Mouse (Mus musculus): ENCODE results near the gene Gm11596. TPM values are rescaled to one million over a fixed set of nuclear protein-coding genes. Genes with fewer than 3 reads are reported as not detected.

Gene Gm11596
- total RNA-seq (2023), result not detected

DNA sequence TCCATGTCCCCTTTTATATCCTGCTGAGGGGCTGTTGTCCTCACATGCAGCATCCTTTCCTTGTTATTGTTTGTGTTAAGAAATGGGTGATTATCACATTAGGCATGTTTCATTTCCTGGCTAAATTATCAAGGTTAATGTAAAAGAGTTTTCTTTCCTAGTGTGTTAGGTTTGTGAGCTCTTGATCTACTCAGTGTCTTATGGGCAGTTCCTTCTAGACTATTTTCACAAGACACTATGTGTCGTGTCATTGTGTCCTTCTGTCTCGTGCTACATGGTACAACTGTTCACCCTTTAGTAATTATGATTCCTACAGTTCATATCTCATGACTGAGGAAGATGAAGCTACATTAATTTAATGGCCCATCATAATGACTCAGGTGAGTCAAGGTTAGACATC, at the start of gene Gm11596:
TSS of gene Gm11596 (minus strand) at position 101 of the 400 bp plus-strand sequence.

DNA sequence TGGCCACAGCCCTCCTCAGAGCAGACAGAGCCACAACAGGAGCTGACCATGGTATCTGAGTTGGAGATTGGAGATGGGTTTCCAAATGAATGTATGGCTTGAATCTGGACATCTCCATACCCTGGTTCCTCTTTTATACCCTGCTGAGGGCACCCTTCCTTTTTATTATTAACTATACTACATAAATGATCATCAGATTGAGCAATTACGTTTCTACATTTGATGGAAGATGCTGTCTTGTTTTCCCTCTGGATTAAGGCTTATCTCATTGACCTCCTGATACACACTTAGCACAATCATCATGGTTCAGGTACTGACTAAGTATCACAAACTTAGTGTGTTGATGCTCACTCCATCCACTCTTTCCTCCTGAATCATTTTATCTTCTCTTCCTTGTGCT, 44.7 kb upstream of the Gm11596 start, which contains the start of gene 2300003K06Rik:
TSS of gene 2300003K06Rik (minus strand) at position 101 of the 400 bp plus-strand sequence.

DNA sequence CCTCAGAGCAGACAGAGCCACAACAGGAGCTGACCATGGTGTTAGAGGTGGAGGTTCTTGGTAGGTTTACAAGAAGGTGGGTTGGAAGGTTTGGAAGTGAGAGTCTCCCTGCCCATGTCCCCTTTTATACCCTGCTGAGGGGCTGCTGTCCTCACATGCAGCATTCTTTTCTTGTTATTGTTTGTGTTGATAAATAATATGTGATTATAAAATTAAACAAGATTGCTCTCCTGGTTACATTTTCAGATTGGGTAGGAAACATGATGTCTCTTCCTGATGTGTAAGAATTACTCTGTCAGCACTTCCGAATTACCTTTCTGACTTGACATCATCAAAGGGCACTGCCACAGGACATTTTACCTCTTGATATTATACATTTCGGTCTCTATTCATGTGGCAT, 22.3 kb upstream of the Gm11596 start, which contains the start of gene Gm11564:
TSS of gene Gm11564 (minus strand) at position 101 of the 400 bp plus-strand sequence.

DNA sequence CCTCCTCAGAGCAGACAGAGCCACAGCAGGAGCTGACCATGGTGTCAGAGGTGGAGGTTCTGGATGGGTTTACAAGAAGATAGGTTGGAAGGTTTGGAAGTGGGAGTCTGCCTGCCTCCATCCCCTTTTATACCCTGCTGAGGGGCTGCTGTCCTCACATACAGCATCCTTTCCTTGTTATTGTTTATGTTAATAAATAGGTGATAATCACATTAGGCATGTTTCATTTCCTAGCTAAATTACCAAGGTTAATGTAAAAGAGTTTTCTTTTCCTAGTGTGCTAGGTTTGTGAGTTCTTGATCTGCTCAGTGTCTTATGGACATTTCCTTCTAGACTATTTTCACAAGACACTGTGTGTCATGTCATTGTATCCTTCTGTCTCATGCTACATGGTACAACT, 16.5 kb upstream of the Gm11596 start, which contains the start of gene Krtap4-13:
TSS of gene Krtap4-13 (minus strand) at position 101 of the 400 bp plus-strand sequence.

DNA sequence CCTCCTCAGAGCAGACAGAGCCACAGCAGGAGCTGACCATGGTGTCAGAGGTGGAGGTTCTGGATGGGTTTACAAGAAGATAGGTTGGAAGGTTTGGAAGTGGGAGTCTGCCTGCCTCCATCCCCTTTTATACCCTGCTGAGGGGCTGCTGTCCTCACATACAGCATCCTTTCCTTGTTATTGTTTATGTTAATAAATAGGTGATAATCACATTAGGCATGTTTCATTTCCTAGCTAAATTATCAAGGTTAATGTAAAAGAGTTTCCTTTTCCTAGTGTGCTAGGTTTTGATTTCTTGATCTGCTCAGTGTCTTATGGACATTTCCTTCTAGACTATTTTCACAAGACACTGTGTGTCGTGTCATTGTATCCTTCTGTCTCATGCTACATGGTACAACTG, 11.1 kb upstream of the Gm11596 start, which contains the start of gene Gm11554:
TSS of gene Gm11554 (minus strand) at position 101 of the 400 bp plus-strand sequence.

DNA sequence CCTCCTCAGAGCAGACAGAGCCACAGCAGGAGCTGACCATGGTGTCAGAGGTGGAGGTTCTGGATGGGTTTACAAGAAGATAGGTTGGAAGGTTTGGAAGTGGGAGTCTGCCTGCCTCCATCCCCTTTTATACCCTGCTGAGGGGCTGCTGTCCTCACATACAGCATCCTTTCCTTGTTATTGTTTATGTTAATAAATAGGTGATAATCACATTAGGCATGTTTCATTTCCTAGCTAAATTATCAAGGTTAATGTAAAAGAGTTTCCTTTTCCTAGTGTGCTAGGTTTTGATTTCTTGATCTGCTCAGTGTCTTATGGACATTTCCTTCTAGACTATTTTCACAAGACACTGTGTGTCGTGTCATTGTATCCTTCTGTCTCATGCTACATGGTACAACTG, 5.6 kb upstream of the Gm11596 start, which contains the start of gene Gm11569:
TSS of gene Gm11569 (minus strand) at position 101 of the 400 bp plus-strand sequence.

DNA sequence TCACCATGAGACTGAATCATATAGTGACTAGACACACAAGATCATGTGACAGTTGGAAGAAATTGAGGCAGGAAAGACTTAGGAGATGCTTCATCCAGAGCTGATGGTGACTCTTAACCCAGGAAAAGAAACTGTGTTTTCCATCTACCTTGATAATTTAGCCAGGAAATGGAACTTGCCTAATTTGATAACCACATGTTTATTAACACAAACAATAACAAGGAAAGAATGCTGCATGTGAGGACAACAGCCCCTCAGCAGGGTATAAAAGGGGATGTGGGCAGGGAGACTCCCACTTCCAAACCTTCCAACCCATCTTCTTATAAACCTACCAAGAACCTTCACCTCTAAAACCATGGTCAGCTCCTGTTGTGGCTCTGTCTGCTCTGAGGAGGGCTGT, 8.4 kb downstream of the Gm11596 start, which contains the start of gene Krtap4-9:
TSS of gene Krtap4-9 (plus strand) at position 301 of the 400 bp plus-strand sequence.

DNA sequence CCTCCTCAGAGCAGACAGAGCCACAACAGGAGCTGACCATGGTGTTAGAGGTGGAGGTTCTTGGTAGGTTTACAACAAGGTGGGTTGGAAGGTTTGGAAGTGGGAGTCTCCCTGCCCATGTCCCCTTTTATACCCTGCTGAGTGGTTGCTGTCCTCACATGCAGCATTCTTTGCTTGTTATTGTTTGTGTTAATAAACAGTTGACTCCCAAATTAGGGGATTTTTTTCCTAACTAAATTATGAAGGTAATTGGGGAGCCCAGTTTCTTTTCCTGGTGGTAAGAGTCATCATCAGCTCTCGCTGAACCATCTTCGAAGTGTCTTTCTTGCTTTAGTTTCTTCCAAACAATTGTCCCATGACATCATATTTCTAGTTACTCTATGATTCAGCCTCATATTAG, 12.7 kb downstream of the Gm11596 start, which contains the start of gene Krtap4-8:
TSS of gene Krtap4-8 (minus strand) at position 101 of the 400 bp plus-strand sequence.

DNA sequence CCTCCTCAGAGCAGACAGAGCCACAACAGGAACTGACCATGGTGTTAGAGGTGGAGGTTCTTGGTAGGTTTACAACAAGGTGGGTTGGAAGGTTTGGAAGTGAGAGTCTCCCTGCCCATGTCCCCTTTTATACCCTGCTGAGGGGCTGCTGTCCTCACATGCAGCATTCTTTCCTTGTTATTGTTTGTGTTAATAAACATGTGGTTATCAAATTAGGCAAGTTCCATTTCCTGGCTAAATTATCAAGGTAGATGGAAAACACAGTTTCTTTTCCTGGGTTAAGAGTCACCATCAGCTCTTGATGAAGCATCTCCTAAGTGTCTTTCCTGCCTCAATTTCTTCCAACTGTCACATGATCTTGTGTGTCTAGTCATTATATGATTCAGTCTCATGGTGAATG, 20.5 kb downstream of the Gm11596 start, which contains the start of gene Gm11595:
TSS of gene Gm11595 (minus strand) at position 101 of the 400 bp plus-strand sequence.

Other genes with a start within 250 kb of the Gm11596 start
- not detected for gene Krtap3-3, start 242.6 kb downstream of the Gm11596 start, total RNA-seq (2023)
- gene Krtap3-2, start 236.6 kb downstream of the Gm11596 start, total RNA-seq (2023), result not detected
- not detected for gene Gm11939, start 234.0 kb downstream of the Gm11596 start, total RNA-seq (2023)
- gene Krtap3-1, start 226.8 kb downstream of the Gm11596 start, total RNA-seq (2023), result not detected
- not detected for gene Krtap1-5, start 212.5 kb downstream of the Gm11596 start, total RNA-seq (2023)
- not detected for gene Krtap1-4, start 209.8 kb downstream of the Gm11596 start, total RNA-seq (2023)
- gene Krtap1-3, start 202.1 kb downstream of the Gm11596 start, total RNA-seq (2023), result not detected
- gene Krtap9-3, start 195.4 kb downstream of the Gm11596 start, total RNA-seq (2023), result not detected
- not detected for gene Gm11938, start 190.2 kb downstream of the Gm11596 start, total RNA-seq (2023)
- not detected for gene Gm11937, start 183.3 kb downstream of the Gm11596 start, total RNA-seq (2023)
- gene Krtap2-4, start 178.6 kb downstream of the Gm11596 start, total RNA-seq (2023), result not detected
- not detected for gene Gm11562, start 173.0 kb downstream of the Gm11596 start, total RNA-seq (2023)
- not detected for gene Krtap4-1, start 165.2 kb downstream of the Gm11596 start, total RNA-seq (2023)
- gene Krtap4-2, start 158.4 kb downstream of the Gm11596 start, total RNA-seq (2023), result not detected
- gene Krtap4-7, start 149.4 kb downstream of the Gm11596 start, total RNA-seq (2023), result not detected
- gene Gm11555, start 143.2 kb downstream of the Gm11596 start, total RNA-seq (2023), result not detected
- not detected for gene Gm11563, start 134.5 kb downstream of the Gm11596 start, total RNA-seq (2023)
- not detected for gene Krtap4-6, start 127.5 kb downstream of the Gm11596 start, total RNA-seq (2023)
- not detected for gene Gm14190, start 102.7 kb downstream of the Gm11596 start, total RNA-seq (2023)
- not detected for gene Gm14180, start 59.2 kb downstream of the Gm11596 start, total RNA-seq (2023)
- gene Gm11595, start 20.6 kb downstream of the Gm11596 start, total RNA-seq (2023), result not detected
- not detected for gene Krtap4-8, start 12.8 kb downstream of the Gm11596 start, total RNA-seq (2023)
- not detected for gene Krtap4-9, start 8.3 kb downstream of the Gm11596 start, total RNA-seq (2023)
- gene Gm11569, start 5.5 kb upstream of the Gm11596 start, total RNA-seq (2023), result not detected
- not detected for gene Gm11554, start 11.0 kb upstream of the Gm11596 start, total RNA-seq (2023)
- not detected for gene Krtap4-13, start 16.4 kb upstream of the Gm11596 start, total RNA-seq (2023)
- gene Gm11564, start 22.2 kb upstream of the Gm11596 start, total RNA-seq (2023), result not detected
- gene 2300003K06Rik, start 44.6 kb upstream of the Gm11596 start, total RNA-seq (2023), result not detected
- not detected for gene Krtap4-16, start 58.1 kb upstream of the Gm11596 start, total RNA-seq (2023)
- not detected for gene Gm11568, start 64.5 kb upstream of the Gm11596 start, total RNA-seq (2023)
- not detected for gene Gm11559, start 71.0 kb upstream of the Gm11596 start, total RNA-seq (2023)
- not detected for gene Krtap9-1, start 79.9 kb upstream of the Gm11596 start, total RNA-seq (2023)
- not detected for gene Gm11567, start 85.7 kb upstream of the Gm11596 start, total RNA-seq (2023)
- gene Krtap31-1, start 114.5 kb upstream of the Gm11596 start, total RNA-seq (2023), result not detected
- not detected for gene Gm11565, start 121.3 kb upstream of the Gm11596 start, total RNA-seq (2023)
- not detected for gene Krtap31-2, start 142.8 kb upstream of the Gm11596 start, total RNA-seq (2023)
- not detected for gene Krtap9-5, start 155.0 kb upstream of the Gm11596 start, total RNA-seq (2023)
- not detected for gene Krtap29-1, start 185.6 kb upstream of the Gm11596 start, total RNA-seq (2023)
- gene Krtap16-1, start 193.1 kb upstream of the Gm11596 start, total RNA-seq (2023), result not detected
- not detected for gene Krtap17-1, start 200.5 kb upstream of the Gm11596 start, total RNA-seq (2023)
- not detected for gene Krt33a, start 222.7 kb upstream of the Gm11596 start, total RNA-seq (2023)
- gene Krt33b, start 236.4 kb upstream of the Gm11596 start, total RNA-seq (2023), result not detected
- gene Krt34, start 248.1 kb upstream of the Gm11596 start, total RNA-seq (2023), result not detected

Data from B cell, adult 67 days (primary cell).